Mouse (Mus musculus) lung, postnatal 0 days (tissue): ENCODE data around the gene Asgr1. TPM values are rescaled to one million over a fixed set of nuclear protein-coding genes. Genes with fewer than 3 reads are reported as not detected.

Experiments
- ATAC-seq: fragments of 200-750 bp; cut with Nextera tagmentation; 2 replicates; pipeline ENCODE4 v1.8.0; 2017; ENCODE audit warnings: moderate library complexity
- DNase-seq: peaks from one replicate; pipeline ENCODE4 v3.0.0-alpha.2; 2016; ENCODE audit warnings: low spot score
- H3K27ac ChIP-seq: fragments of 300-500 bp; sonication (generic); 2 replicates; pipeline ENCODE4 v1.5.1; 2014; ENCODE audit warnings: antibody characterized with exemption, mild to moderate bottlenecking, low read length, mixed read lengths
- H3K27me3 ChIP-seq: fragments of 300-500 bp; sonication (generic); replicated peaks from 2 replicates; pipeline ENCODE4 v1.6.1; 2014; ENCODE audit warnings: low read length, mixed read lengths; ENCODE audit not compliant: insufficient read depth
- H3K36me3 ChIP-seq: fragments of 300-500 bp; sonication (generic); 2 replicates; pipeline ENCODE4 v1.6.1; 2014; ENCODE audit warnings: low read length, mixed read lengths; ENCODE audit not compliant: insufficient read depth
- H3K4me1 ChIP-seq: fragments of 300-500 bp; sonication (generic); 2 replicates; pipeline ENCODE4 v1.6.1; 2014; ENCODE audit warnings: antibody characterized with exemption, low read depth, low read length, mixed read lengths; ENCODE audit not compliant: insufficient read depth
- H3K4me2 ChIP-seq: fragments of 300-500 bp; sonication (generic); replicated peaks from 2 replicates; pipeline ENCODE4 v1.6.1; 2014; ENCODE audit warnings: low read depth, mild to moderate bottlenecking, low read length, moderate library complexity, mixed read lengths
- H3K4me3 ChIP-seq: fragments of 300-500 bp; sonication (generic); 2 replicates; pipeline ENCODE4 v1.5.1; 2014; ENCODE audit warnings: low read depth, low read length
- H3K9ac ChIP-seq: fragments of 300-500 bp; sonication (generic); replicated peaks from 2 replicates; pipeline ENCODE4 v1.6.1; 2014; ENCODE audit warnings: low read depth, mild to moderate bottlenecking
- H3K9me3 ChIP-seq: fragments of 300-500 bp; sonication (generic); 2 replicates; pipeline ENCODE4 v1.6.1; 2016; ENCODE audit warnings: low read length, mixed read lengths
- CTCF ChIP-seq: IDR thresholded peaks from 2 replicates; pipeline ENCODE4 v1.5.1; 2016; ENCODE audit warnings: antibody characterized with exemption, mild to moderate bottlenecking
- EP300 ChIP-seq: IDR thresholded peaks from 2 replicates; pipeline ENCODE4 v1.6.1; 2016; ENCODE audit warnings: antibody characterized with exemption, mild to moderate bottlenecking, control low read depth
- WGBS: fragments of 180-500 bp; shearing (Covaris S2); extraction: QIAGEN DNeasy Blood & Tissue Kit; methylation state at CpG from one replicate; pipeline ENCODE4 v1.1.7; 2014; 5-methylcytosine and 5-hydroxymethylcytosine counted together
- polyA plus RNA-seq: library from polyadenylated mRNA; unstranded; fragments of >200 nt; fragmentation: Nextera tagmentation; extraction: Ambion mirVana; gene quantifications from 2 replicates; pipeline ENCODE4 v1.2.1, GENCODE M21; 2015

Gene Asgr1
- polyA plus RNA-seq: 0.81 TPM in 2 replicates

DNA sequence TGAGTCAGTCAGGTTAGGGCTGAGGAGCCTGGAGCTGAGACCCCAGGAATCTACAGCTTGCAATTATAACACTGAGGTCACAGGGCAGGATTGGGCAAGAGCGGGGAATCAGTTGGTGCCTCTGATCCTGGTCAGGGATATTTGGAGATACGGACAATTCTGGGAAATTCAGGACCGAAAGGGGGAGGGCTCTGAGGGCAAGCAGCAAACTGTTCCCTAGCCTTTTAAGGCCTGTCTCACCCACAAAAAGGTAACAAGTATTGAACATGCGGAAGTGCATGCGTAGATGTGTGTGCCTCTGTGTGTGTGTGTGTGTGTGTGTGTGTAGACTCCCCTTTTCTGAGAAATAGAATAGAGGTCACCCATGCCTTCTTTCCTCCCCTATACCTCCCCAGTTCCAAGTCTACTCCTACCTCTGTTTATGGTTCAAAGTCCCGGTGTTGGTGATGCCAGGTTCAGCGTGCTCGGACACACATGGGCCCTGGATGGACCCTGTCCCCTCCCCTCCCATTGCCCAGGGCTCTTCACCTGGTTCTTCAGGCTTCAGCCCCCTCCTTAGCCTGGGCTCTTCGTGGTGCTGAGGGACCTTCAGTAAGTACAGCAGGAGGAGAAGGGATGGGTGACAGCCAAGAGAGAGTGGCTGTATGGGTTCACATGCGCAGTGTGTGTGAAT, at the start of gene Asgr1:
TSS of gene Asgr1 (plus strand) at position 188 of the 673 bp plus-strand sequence.
- Histone ChIP-seq H3K9ac (no peak within 1 kb of the TSS), H3K4me2 (no peak within 1 kb of the TSS), H3K9me3 (no peaks in the 10 kb centered on the region), H3K27ac (no peak within 1 kb of the TSS), H3K27me3 (no peaks in the 10 kb centered on the region), H3K4me3 (no peak within 1 kb of the TSS), H3K4me1 (no peaks in the 10 kb centered on the region), H3K36me3 (no peaks in the 10 kb centered on the region)
- TF ChIP-seq EP300 (no peak), CTCF (no peak)
- ATAC-seq: no peak
- DNase-seq: no peak
- WGBS: 81% methylated on average over 10 of the region's 10 CpGs

DNA sequence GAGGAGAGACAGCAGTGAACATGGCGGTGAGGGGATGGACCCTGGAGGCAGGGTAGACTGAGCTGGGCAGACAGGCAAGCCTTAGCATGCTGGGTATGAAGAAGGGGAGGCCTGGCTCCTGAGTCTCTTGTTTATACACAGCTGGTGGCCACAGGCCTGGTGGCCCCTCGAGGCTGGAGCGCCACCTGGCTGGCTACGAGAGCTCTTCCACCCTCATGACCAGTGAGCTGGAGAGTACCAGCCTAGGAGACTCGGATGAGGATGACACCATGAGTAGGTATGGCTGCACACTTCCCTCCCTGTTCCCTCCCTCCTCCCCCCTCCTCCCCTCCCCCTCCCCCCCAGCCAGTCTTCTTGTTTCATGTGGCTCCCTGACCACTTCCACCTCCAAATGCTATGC, 48.4 kb upstream of the Asgr1 start:
- DNase-seq (peak; percentile 42), ATAC-seq (peak; percentile 23; the same call in 1 of the 2 replicates)
- no peak overlapping the region for H3K27ac ChIP-seq
- H3K9ac ChIP-seq: no peak overlapping the region
- TF ChIP-seq EP300 (no peak), CTCF (peak; percentile 62)
- H3K4me2 ChIP-seq: no peak overlapping the region
- WGBS: 59% methylated on average over 5 of the region's 5 CpGs
- no peaks in the 10 kb centered on the region for H3K9me3 ChIP-seq
- peaks cover 43% of the 10 kb centered on the region for H3K36me3 ChIP-seq
- no peak overlapping the region for H3K4me3 ChIP-seq
- H3K4me1 ChIP-seq: peaks cover 12% of the 10 kb centered on the region
- H3K27me3 ChIP-seq: no peaks in the 10 kb centered on the region

DNA sequence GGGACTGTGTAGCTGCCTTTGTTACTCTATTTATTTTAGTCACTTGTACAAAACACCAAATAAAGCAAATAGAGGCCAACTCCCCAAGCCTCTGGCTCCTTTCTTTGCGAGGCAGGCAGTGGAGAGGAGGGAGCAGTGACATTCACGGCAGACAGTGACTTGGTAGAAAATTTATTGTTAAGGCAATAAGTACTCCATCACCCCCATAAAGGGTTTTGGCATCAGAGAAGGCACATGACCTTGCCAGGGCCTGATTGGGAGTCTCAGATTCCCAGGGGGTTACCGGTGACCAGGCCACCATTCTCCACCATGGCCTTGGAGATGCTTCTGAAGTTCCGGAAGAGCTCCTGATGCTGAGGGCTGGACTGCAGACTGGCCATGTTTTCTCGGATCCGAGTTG, 43.9 kb upstream of the Asgr1 start:
- Histone ChIP-seq H3K36me3 (peaks cover 63% of the 10 kb centered on the region), H3K9ac (no peak overlapping the region), H3K27me3 (no peaks in the 10 kb centered on the region), H3K27ac (no peak overlapping the region), H3K4me2 (no peak overlapping the region), H3K9me3 (no peaks in the 10 kb centered on the region), H3K4me3 (no peak overlapping the region), H3K4me1 (peaks cover 7% of the 10 kb centered on the region)
- ATAC-seq: no peak
- TF ChIP-seq CTCF (no peak), EP300 (no peak)
- DNase-seq: no peak
- WGBS: 88% methylated on average over 6 of the region's 6 CpGs

DNA sequence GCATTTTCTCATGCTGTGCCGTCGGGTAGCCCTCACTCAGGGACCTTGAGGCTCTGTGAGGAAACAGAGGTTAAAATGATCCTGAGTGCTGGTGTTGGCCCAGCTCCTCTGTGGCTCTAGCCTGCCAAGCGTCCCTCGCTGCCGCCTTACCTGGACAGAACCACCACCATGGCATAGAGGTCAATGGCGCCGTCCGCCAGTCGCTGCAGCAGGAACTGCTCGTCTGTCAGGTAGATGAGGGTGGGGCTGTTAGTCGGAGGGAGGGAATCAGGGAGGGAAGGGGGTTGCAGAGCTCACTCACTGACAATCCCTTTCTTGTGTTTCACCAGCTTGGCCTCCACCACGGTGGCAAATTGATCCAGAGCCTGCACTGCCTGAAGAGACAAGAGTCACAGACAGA, 43.3 kb upstream of the Asgr1 start:
- no peak overlapping the region for H3K27ac ChIP-seq
- H3K4me3 ChIP-seq: no peak overlapping the region
- TF ChIP-seq CTCF (no peak), EP300 (no peak)
- no peaks in the 10 kb centered on the region for H3K27me3 ChIP-seq
- ATAC-seq (no peak), DNase-seq (no peak)
- no peaks in the 10 kb centered on the region for H3K9me3 ChIP-seq
- H3K4me2 ChIP-seq: no peak overlapping the region
- no peak overlapping the region for H3K9ac ChIP-seq
- H3K4me1 ChIP-seq: peaks cover 7% of the 10 kb centered on the region
- peaks cover 63% of the 10 kb centered on the region for H3K36me3 ChIP-seq
- 80% methylated on average over 12 of the region's 12 CpGs for WGBS

DNA sequence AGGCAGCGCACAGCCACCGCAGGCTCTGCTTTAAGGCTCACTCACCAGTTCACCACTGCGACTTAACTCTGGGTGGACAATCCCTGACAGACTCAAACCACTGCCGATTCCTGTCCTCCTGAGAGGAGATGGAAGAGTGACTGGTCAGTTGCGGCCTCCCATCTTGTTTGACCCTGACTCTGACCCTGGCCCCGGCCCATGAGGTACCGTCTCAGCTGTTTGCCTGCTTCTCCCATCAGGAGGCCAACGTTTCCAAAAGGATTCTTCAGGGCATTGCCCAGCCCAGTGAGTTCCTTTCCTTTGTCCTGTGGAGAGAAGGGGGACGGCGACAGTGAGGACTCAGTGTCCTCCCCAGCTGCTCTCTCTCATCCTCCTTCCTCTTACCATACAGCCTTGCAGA, 42.9 kb upstream of the Asgr1 start:
- Histone ChIP-seq H3K36me3 (peaks cover 63% of the 10 kb centered on the region), H3K9me3 (no peaks in the 10 kb centered on the region), H3K4me2 (no peak overlapping the region), H3K27me3 (no peaks in the 10 kb centered on the region), H3K4me3 (no peak overlapping the region), H3K4me1 (peaks cover 7% of the 10 kb centered on the region), H3K9ac (no peak overlapping the region), H3K27ac (no peak overlapping the region)
- WGBS: 86% methylated on average over 10 of the region's 10 CpGs
- TF ChIP-seq EP300: no peak
- TF ChIP-seq CTCF: no peak
- DNase-seq: no peak
- no peak for ATAC-seq

DNA sequence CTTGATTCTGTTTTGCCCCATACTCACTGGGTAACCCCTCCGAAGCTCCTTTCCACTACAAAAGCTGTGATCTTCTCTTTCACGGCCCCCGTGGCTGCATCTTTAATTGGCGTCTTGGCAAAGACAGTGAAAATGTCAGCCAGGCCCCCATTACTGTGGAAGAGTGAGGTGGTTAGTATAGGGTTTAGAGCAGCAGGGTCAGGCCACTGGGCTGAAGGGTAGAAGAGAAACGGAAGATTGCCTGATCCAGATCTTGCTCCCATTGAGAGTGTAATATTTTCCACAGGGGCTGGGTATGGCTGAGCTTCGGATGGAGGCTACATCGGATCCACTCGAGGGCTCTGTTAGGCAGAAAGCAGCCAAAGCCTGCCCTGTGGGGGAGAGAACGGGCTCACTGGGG, 41.0 kb upstream of the Asgr1 start:
- H3K27me3 ChIP-seq: no peaks in the 10 kb centered on the region
- H3K4me1 ChIP-seq: peaks cover 7% of the 10 kb centered on the region
- H3K36me3 ChIP-seq: peaks cover 45% of the 10 kb centered on the region
- H3K4me2 ChIP-seq: no peak overlapping the region
- H3K9ac ChIP-seq: no peak overlapping the region
- H3K27ac ChIP-seq: no peak overlapping the region
- DNase-seq (no peak), ATAC-seq (no peak)
- no peak for TF ChIP-seq EP300
- TF ChIP-seq CTCF: no peak
- no peaks in the 10 kb centered on the region for H3K9me3 ChIP-seq
- WGBS: 79% methylated on average over 9 of the region's 9 CpGs
- no peak overlapping the region for H3K4me3 ChIP-seq
